Mouse (Mus musculus): ENCODE results near the gene Cdk9. TPM values are rescaled to one million over a fixed set of nuclear protein-coding genes. Genes with fewer than 3 reads are reported as not detected.

The Cdk9 gene
- polyA plus RNA-seq, 1 experiment, result 154 TPM

GRCm38 (mm10) chr2:32676821-32677220 lies 36.1 kb downstream of the Cdk9 start:
- Histone ChIP-seq H3K4me1 (ENCODE audit: control insufficient read depth, insufficient read depth, low read length) (no peaks in the 10 kb centered on the region), H3K27ac (ENCODE audit: control insufficient read depth, insufficient read depth, low read depth, low read length, poor library complexity) (no peak overlapping the region), H3K4me3 (replicated peaks; ENCODE audit: control insufficient read depth, low read depth, low read length) (no peak overlapping the region)
- WGBS, result 89% methylated on average over 3 of the region's 3 CpGs
- no peak for TF ChIP-seq POLR2A (IDR thresholded peaks at IDR 0.05; ENCODE audit: borderline replicate concordance, control insufficient read depth, low read depth, low read length)
- no peak for TF ChIP-seq CTCF (IDR thresholded peaks at IDR 0.05; ENCODE audit: control insufficient read depth, insufficient read depth, low read length)

GRCm38 (mm10) chr2:32673176-32673917 lies 39.5 kb downstream of the Cdk9 start:
- no peaks in the 10 kb centered on the region for H3K4me1 ChIP-seq (ENCODE audit: control insufficient read depth, insufficient read depth, low read length)
- no peak for TF ChIP-seq POLR2A (IDR thresholded peaks at IDR 0.05; ENCODE audit: borderline replicate concordance, control insufficient read depth, low read depth, low read length)
- WGBS, result 81% methylated on average over 16 of the region's 16 CpGs

DNA sequence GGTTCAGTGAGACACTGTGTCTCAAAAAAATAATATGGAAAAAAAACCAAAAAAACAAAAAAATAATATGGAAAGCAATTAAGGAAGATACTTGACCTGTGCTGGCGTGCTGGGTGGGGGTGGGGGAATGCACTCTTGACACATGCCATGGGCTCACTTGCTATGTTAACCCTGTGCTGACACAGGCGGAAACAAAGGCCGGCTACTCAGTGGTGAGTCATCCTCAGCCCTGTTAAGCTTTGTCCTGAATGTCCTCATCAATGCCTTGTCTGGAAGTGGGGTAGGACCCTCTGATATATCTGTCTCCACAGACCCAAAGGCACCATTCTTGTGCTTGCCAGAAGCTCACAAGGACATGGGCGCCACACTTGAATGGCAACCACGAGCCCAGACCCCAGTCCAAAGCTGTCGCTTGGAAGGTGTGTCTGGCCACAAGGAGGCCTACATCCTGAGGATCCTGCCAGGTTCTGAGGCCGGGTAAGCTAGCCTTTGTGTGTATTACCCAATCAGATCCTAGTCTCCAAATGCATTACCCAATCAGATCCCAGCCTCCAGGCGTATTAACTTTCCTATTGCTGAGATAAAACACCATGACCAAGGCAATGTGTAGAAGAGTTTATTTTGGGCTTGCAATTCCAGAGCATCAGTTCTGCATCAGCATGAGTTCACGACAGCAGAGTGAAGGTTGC lies 40.8 kb downstream of the Cdk9 start:
- Histone ChIP-seq H3K4me1 (ENCODE audit: control insufficient read depth, insufficient read depth, low read length) (no peaks in the 10 kb centered on the region), H3K4me3 (replicated peaks; ENCODE audit: control insufficient read depth, low read depth, low read length) (no peak overlapping the region), H3K27ac (ENCODE audit: control insufficient read depth, insufficient read depth, low read depth, low read length, poor library complexity) (no peak overlapping the region)
- no peak for TF ChIP-seq POLR2A (IDR thresholded peaks at IDR 0.05; ENCODE audit: borderline replicate concordance, control insufficient read depth, low read depth, low read length)
- TF ChIP-seq CTCF (IDR thresholded peaks at IDR 0.05; ENCODE audit: control insufficient read depth, insufficient read depth, low read length), result no peak
- 74% methylated on average over 9 of the region's 9 CpGs for WGBS

More at GRCm38 (mm10) chr2:32673176-32673917, 39.5 kb downstream of the Cdk9 start:
- Histone ChIP-seq H3K4me3 (replicated peaks; ENCODE audit: control insufficient read depth, low read depth, low read length) (no peak overlapping the region), H3K27ac (ENCODE audit: control insufficient read depth, insufficient read depth, low read depth, low read length, poor library complexity) (no peak overlapping the region)

DNA sequence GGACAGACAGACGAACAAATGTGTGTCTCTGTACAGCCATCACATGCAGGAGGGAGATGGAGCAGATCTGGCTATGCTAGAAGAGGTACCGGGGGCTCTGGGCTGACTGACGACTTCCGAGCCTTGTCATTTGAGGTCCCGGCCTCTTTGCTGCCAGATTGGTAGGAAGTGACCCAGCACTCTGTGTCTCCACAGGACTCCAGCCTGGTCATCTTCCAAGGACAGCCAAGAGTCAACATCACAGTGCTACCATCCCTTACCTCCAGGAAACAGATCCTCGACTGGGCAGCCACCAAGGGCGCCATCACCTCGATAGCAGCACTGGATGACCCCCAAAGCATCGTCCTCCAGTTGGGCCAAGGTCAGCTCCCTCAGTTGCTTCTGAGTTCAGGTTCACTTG lies 41.7 kb downstream of the Cdk9 start:
- H3K4me3 ChIP-seq (replicated peaks; ENCODE audit: control insufficient read depth, low read depth, low read length), result no peak overlapping the region
- H3K27ac ChIP-seq (ENCODE audit: control insufficient read depth, insufficient read depth, low read depth, low read length, poor library complexity), result no peak overlapping the region
- WGBS, result 82% methylated on average over 9 of the region's 9 CpGs
- H3K4me1 ChIP-seq (ENCODE audit: control insufficient read depth, insufficient read depth, low read length), result no peaks in the 10 kb centered on the region
- TF ChIP-seq POLR2A (IDR thresholded peaks at IDR 0.05; ENCODE audit: borderline replicate concordance, control insufficient read depth, low read depth, low read length), result no peak
- no peak for TF ChIP-seq CTCF (IDR thresholded peaks at IDR 0.05; ENCODE audit: control insufficient read depth, insufficient read depth, low read length)

- Histone ChIP-seq H3K27ac (ENCODE audit: control insufficient read depth, insufficient read depth, low read depth, low read length, poor library complexity) (no peak overlapping the region), H3K4me3 (replicated peaks; ENCODE audit: control insufficient read depth, low read depth, low read length) (no peak overlapping the region), H3K4me1 (ENCODE audit: control insufficient read depth, insufficient read depth, low read length) (no peaks in the 10 kb centered on the region)
- 76% methylated on average over 3 of the region's 3 CpGs for WGBS
- TF ChIP-seq POLR2A (IDR thresholded peaks at IDR 0.05; ENCODE audit: borderline replicate concordance, control insufficient read depth, low read depth, low read length) (no peak), CTCF (IDR thresholded peaks at IDR 0.05; ENCODE audit: control insufficient read depth, insufficient read depth, low read length) (no peak)
Observed at GRCm38 (mm10) chr2:32669876-32670275, 43.0 kb downstream of the Cdk9 start.

DNA sequence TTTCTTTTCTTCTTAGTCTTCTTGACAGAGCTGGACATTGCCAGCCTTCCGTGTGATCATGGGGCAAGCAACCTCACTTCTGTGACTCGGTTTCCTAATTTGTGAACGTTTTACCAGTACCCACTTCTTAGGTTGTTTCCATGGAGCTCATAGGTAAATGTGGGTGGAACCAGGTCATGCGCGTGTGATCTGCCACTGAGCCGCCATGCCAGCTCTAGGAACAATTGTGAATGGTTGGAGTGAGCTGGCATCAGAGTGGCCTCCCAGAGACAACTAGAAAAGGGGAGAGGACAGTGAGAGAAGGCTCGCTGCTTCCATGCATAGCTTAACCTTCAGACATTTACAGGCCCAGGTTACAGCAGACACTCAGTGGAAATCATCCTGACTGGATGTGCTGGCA lies 44.7 kb downstream of the Cdk9 start:
- Histone ChIP-seq H3K4me1 (ENCODE audit: control insufficient read depth, insufficient read depth, low read length) (no peaks in the 10 kb centered on the region), H3K27ac (ENCODE audit: control insufficient read depth, insufficient read depth, low read depth, low read length, poor library complexity) (no peak overlapping the region), H3K4me3 (replicated peaks; ENCODE audit: control insufficient read depth, low read depth, low read length) (no peak overlapping the region)
- TF ChIP-seq CTCF (IDR thresholded peaks at IDR 0.05; ENCODE audit: control insufficient read depth, insufficient read depth, low read length), result no peak
- TF ChIP-seq POLR2A (IDR thresholded peaks at IDR 0.05; ENCODE audit: borderline replicate concordance, control insufficient read depth, low read depth, low read length), result no peak
- WGBS, result 87% methylated on average over 7 of the region's 7 CpGs

- Histone ChIP-seq H3K27ac (ENCODE audit: control insufficient read depth, insufficient read depth, low read depth, low read length, poor library complexity) (no peak overlapping the region), H3K4me1 (ENCODE audit: control insufficient read depth, insufficient read depth, low read length) (no peaks in the 10 kb centered on the region), H3K4me3 (replicated peaks; ENCODE audit: control insufficient read depth, low read depth, low read length) (no peak overlapping the region)
- 78% methylated on average over 11 of the region's 11 CpGs for WGBS
- TF ChIP-seq POLR2A (IDR thresholded peaks at IDR 0.05; ENCODE audit: borderline replicate concordance, control insufficient read depth, low read depth, low read length) (no peak), CTCF (IDR thresholded peaks at IDR 0.05; ENCODE audit: control insufficient read depth, insufficient read depth, low read length) (no peak)
Observed at GRCm38 (mm10) chr2:32667775-32668174, 45.1 kb downstream of the Cdk9 start.

DNA sequence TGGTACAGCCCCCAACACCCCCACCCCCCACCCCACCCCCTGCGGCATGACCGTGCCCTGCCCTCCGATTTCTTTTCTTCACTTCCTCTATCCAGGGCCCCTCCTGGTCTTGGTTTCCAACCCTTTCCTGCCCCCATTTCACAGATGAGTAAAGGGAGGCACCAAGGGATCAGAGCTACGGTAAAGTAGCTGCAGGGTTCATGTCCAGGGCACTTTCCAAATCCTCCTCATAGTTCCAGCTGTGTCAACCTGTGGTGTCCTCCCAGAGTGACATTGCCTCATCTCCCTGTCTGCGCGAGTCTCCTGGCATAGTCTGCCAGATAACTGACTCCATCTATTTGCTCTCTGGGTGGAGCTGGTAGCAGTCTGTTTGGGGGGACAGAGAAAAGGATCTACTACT lies 47.0 kb downstream of the Cdk9 start:
- H3K27ac ChIP-seq (ENCODE audit: control insufficient read depth, insufficient read depth, low read depth, low read length, poor library complexity), result no peak overlapping the region
- 70% methylated on average over 6 of the region's 6 CpGs for WGBS
- TF ChIP-seq POLR2A (IDR thresholded peaks at IDR 0.05; ENCODE audit: borderline replicate concordance, control insufficient read depth, low read depth, low read length) (no peak), CTCF (IDR thresholded peaks at IDR 0.05; ENCODE audit: control insufficient read depth, insufficient read depth, low read length) (no peak)
- H3K4me3 ChIP-seq (replicated peaks; ENCODE audit: control insufficient read depth, low read depth, low read length), result no peak overlapping the region
- no peaks in the 10 kb centered on the region for H3K4me1 ChIP-seq (ENCODE audit: control insufficient read depth, insufficient read depth, low read length)
